Mouse (Mus musculus): ENCODE data around the gene Pak1.

GRCm38 (mm10) chr7:97788669-97789483 is 535 bp downstream of the Pak1 start:
- TF ChIP-seq GABPA (IDR thresholded peaks at IDR 0.05; ENCODE audit: low read depth, low read length), result no peak
- no peak for TF ChIP-seq CTCF (IDR thresholded peaks at IDR 0.05 in 2 of 3, conservative IDR thresholded peaks at IDR 0.05 in 1 of 3; ENCODE audit: control insufficient read depth in 1 of 3, insufficient read depth in 1 of 3, low read depth in 2 of 3, low read length in 3 of 3, poor library complexity in 1 of 3, severe bottlenecking in 1 of 3)
- no peak for TF ChIP-seq MAFK (IDR thresholded peaks at IDR 0.05; ENCODE audit: borderline replicate concordance, low read depth, low read length)
- TF ChIP-seq ELF1 (IDR thresholded peaks at IDR 0.05; ENCODE audit: low read depth, low read length), result no peak
- TF ChIP-seq USF2 (IDR thresholded peaks at IDR 0.05; ENCODE audit: borderline replicate concordance in 1 of 2, insufficient read depth in 1 of 2, low read depth in 1 of 2, low read length in 2 of 2), result no peak
- TF ChIP-seq MXI1 (IDR thresholded peaks at IDR 0.05; ENCODE audit: low read depth, low read length), result peak; percentile 13; the same call in 1 of the 2 replicates
- no peak for TF ChIP-seq POLR2AphosphoS5 (IDR thresholded peaks at IDR 0.05; ENCODE audit: borderline replicate concordance, low read depth, low read length)
